Comparison of ENCODE assay signal across 14 mouse cellular contexts in the genomic region with DNA sequence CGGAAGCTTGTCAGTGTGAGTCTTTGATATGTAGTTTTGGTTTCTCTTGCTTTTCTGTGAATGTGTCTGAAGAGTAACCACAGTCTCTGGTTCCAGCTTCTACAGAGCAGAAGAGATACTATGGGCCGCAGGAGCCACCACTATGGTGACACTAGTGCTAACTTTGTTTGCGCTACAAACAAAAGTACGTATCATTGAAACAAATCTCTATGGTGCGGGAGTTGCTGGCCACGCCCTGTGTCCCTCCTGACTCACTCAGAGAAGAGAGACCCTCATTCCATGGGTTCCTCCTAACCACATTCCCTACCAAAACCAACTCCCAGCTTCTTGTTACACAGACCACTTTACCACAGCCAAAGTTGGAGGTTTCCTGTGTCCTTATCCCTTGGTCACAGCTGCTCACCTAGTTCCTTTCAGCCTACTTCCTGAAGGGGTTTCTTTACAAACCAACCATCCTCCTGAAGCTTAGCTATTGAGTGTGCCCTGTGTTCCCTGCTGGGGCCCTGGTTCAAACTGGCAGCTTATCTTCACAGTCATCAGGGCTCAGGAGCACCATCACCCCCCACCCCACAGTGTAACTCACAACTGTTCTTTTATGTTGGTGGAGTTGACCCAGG. TPM values are rescaled to one million over a fixed set of nuclear protein-coding genes. Genes with fewer than 3 reads are reported as not detected.
A peak's percentile ranks its signal among the peaks of the same experiment; 100 is the strongest.
DNase-seq lines count a peak whose midpoint lies in the region; ATAC-seq lines count a peak whose summit lies in the region.
"Had no signal": no experiment of that assay in that cellular context is flagged by ENCODE, and none has a peak within 500 bp of the region (broad histone marks: within the 10 kb centered on the region; RNA-seq: fewer than 3 reads in every experiment).

No protein-coding gene starts in this region.

- peak; percentile 90 for ATAC-seq in common myeloid progenitor, adult 5-6 weeks (replicated peaks; ENCODE audit: low read depth, poor library complexity, severe bottlenecking)
- peak; percentile 63 for ATAC-seq in megakaryocyte, adult 5-6 weeks (ENCODE audit: poor library complexity, severe bottlenecking)
- ATAC-seq: intestine, embryonic 15.5 days had no signal

- peak; percentile 19 for DNase-seq in thymus, postnatal 14 days
- DNase-seq in thymus, adult 18-20 months, result no peak
- no peak for DNase-seq in urinary bladder, postnatal 4 days (ENCODE audit: low spot score in 2 of 2)
- no peak for DNase-seq in adrenal gland, postnatal 4 days (ENCODE audit: low spot score in 2 of 2)
- DNase-seq in Muller cell, postnatal 12 days (ENCODE audit: inconsistent ontology term), result no peak
- DNase-seq: cerebellum, adult 2 months; heart, adult 18-20 months; heart, postnatal 36 days; kidney, postnatal 36 days; right cerebral cortex, postnatal 4 days had no signal

RNA-seq across cellular contexts. Expression of gene Gatad1, which starts 13.1 kb away (rescaled TPM):
- total RNA-seq in common myeloid progenitor, adult 5-6 weeks (2017), result 187 and 209 TPM in 2 replicates
- 116 and 122 TPM in 2 replicates for total RNA-seq in megakaryocyte, adult 5-6 weeks (2015)
- total RNA-seq in megakaryocyte, adult 5-6 weeks (2017), result 160 and 173 TPM in 2 replicates
- 100 to 1,000 TPM; 136 to 137 TPM for total RNA-seq in adrenal gland, postnatal 4 days (2021)

RNA-seq across cellular contexts. Expression of gene Tmbim7, which starts 19.1 kb away (rescaled TPM):
- 2.9 TPM in 1 of 2 replicates, not detected in the other for total RNA-seq in common myeloid progenitor, adult 5-6 weeks (2017)
- total RNA-seq in megakaryocyte, adult 5-6 weeks (2015), result 0.59 TPM in 1 of 2 replicates, not detected in the other
- total RNA-seq in megakaryocyte, adult 5-6 weeks (2017), result not detected in 2 replicates
- total RNA-seq in adrenal gland, postnatal 4 days (2021), result not detected
- total RNA-seq: heart, adult 18-20 months; heart, postnatal 36 days; left cerebral cortex, adult 2 months had no signal
